Mouse (Mus musculus): ENCODE results near the gene Rngtt. TPM values are rescaled to one million over a fixed set of nuclear protein-coding genes. Genes with fewer than 3 reads are reported as not detected.

Gene Rngtt
- polyA plus RNA-seq, 1 experiment from 2014 or later: 21.6 TPM

GRCm38 (mm10) chr4:33494377-33494776 is 184.3 kb downstream of the Rngtt start:
- no peak for ATAC-seq (ENCODE audit: insufficient number of reproducible peaks, low FRiP score, low TSS enrichment, low read depth)
- Histone ChIP-seq H3K36me3 (no peaks in the 10 kb centered on the region), H3K27ac (replicated peaks) (no peak overlapping the region), H3K27me3 (no peaks in the 10 kb centered on the region), H3K9ac (no peak overlapping the region), H3K4me1 (no peaks in the 10 kb centered on the region), H3K9me3 (replicated peaks) (no peaks in the 10 kb centered on the region), H3K4me3 (replicated peaks) (no peak overlapping the region), H3K4me2 (replicated peaks) (no peak overlapping the region)
- 97% methylated on average over 2 of the region's 2 CpGs for WGBS

DNA sequence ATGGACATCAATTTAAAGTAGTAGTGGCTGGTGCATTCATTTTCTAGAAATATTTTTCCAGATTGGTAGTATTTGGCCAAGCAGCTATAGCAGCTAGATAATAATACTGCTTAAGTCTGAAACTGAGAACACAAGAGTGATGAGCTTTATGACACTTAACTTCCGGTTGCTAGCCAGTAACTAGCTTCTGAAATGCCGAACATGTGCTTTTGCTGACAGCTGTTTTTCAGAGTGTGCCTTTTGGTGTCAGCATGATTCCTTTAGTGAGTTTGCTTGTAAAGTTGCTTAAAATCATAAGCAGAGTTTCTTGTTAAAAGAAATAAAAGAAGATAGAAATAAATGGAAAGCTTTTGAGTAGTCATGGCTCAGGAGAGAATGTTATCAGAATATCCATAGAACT is 186.9 kb downstream of the Rngtt start:
- no peaks in the 10 kb centered on the region for H3K4me1 ChIP-seq
- H3K9me3 ChIP-seq (replicated peaks): no peaks in the 10 kb centered on the region
- WGBS: 54% methylated on average over 2 of the region's 2 CpGs

GRCm38 (mm10) chr4:33497657-33498056 is 187.5 kb downstream of the Rngtt start:
- H3K4me2 ChIP-seq (replicated peaks): no peak overlapping the region
- no peaks in the 10 kb centered on the region for H3K27me3 ChIP-seq
- no peak overlapping the region for H3K9ac ChIP-seq
- no peak for ATAC-seq (ENCODE audit: insufficient number of reproducible peaks, low FRiP score, low TSS enrichment, low read depth)
- H3K4me3 ChIP-seq (replicated peaks): no peak overlapping the region
- H3K4me1 ChIP-seq: no peaks in the 10 kb centered on the region
- H3K27ac ChIP-seq (replicated peaks): no peak overlapping the region
- no peaks in the 10 kb centered on the region for H3K9me3 ChIP-seq (replicated peaks)
- H3K36me3 ChIP-seq: no peaks in the 10 kb centered on the region; the same call in 1 of the 2 replicates

More for the DNA sequence above, 186.9 kb downstream of the Rngtt start:
- H3K27me3 ChIP-seq: no peaks in the 10 kb centered on the region
- H3K9ac ChIP-seq: no peak overlapping the region
- no peak overlapping the region for H3K4me3 ChIP-seq (replicated peaks)
- H3K4me2 ChIP-seq (replicated peaks): no peak overlapping the region
- no peak for ATAC-seq (ENCODE audit: insufficient number of reproducible peaks, low FRiP score, low TSS enrichment, low read depth)
- no peaks in the 10 kb centered on the region; the same call in 1 of the 2 replicates for H3K36me3 ChIP-seq
- no peak overlapping the region for H3K27ac ChIP-seq (replicated peaks)

DNA sequence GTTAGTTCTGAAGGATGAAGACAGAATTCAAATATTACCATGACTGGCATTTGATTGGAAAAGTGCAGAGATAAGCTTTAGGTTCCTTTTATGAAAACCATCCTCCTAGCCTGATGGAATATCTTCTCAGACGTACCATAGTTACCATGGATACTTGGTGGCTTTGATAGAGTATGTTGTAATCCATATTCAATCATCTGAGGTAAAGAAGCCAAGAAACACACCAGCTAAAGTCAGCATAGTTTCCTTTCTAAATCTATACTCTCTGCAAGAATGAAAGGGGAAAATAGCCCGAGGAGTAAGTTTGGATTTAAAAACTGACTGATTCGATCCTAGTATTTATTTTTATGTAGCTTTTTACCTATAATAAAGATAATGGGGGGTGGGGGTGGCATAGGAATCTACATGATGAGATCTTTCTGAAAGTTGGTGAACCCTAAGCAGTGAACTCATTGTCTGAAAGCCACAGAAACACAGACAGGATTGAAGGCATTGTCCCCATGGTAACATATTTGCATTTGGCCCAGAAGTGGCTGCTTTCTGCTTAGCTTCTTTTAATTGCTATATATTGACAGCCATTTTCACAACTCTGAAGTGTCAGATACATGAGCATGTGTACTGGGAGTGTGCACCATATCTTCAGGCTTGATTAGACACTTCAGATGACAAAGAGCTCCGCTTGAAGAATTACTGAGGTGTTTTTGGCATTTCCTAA is 188.2 kb downstream of the Rngtt start:
- H3K4me2 ChIP-seq (replicated peaks): no peak overlapping the region
- H3K9ac ChIP-seq: no peak overlapping the region
- no peaks in the 10 kb centered on the region for H3K9me3 ChIP-seq (replicated peaks)
- H3K4me3 ChIP-seq (replicated peaks): no peak overlapping the region
- 76% methylated on average over 4 of the region's 4 CpGs for WGBS
- H3K36me3 ChIP-seq: no peaks in the 10 kb centered on the region; the same call in 1 of the 2 replicates
- H3K27ac ChIP-seq (replicated peaks): no peak overlapping the region
- ATAC-seq (ENCODE audit: insufficient number of reproducible peaks, low FRiP score, low TSS enrichment, low read depth): no peak
- H3K4me1 ChIP-seq: no peaks in the 10 kb centered on the region
- no peaks in the 10 kb centered on the region for H3K27me3 ChIP-seq

- H3K9ac ChIP-seq: no peak overlapping the region
- ATAC-seq (ENCODE audit: insufficient number of reproducible peaks, low FRiP score, low TSS enrichment, low read depth): no peak
These were observed 196.5 kb downstream of the Rngtt start for GRCm38 (mm10) chr4:33506638-33507037.

DNA sequence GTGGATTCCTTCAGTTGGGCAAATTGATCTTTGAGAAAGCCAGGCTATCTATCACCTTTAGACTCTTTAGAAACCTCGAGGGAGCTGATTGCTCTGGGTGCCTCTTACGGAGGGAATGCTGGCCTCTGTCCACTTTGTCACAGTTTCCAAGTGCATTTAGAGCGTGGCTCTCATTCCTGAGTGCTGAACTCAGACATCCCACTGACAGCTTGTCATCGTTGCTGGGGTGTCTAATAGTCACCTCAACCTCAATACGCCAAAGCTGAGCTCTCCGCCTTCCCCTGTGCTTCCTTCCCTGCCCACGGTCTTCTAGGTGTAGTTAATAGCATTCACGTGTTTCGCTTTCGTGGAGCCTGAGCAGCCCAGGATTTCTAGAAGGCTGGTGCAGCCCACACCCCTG is 200.4 kb downstream of the Rngtt start:
- Histone ChIP-seq H3K27me3 (no peaks in the 10 kb centered on the region), H3K36me3 (no peaks in the 10 kb centered on the region), H3K9me3 (replicated peaks) (no peaks in the 10 kb centered on the region), H3K27ac (replicated peaks) (no peak overlapping the region), H3K4me1 (no peaks in the 10 kb centered on the region), H3K9ac (no peak overlapping the region), H3K4me3 (replicated peaks) (no peak overlapping the region), H3K4me2 (replicated peaks) (no peak overlapping the region)
- 84% methylated on average over 10 of the region's 10 CpGs for WGBS
- no peak for ATAC-seq (ENCODE audit: insufficient number of reproducible peaks, low FRiP score, low TSS enrichment, low read depth)

More at GRCm38 (mm10) chr4:33506638-33507037, 196.5 kb downstream of the Rngtt start:
- Histone ChIP-seq H3K4me1 (no peaks in the 10 kb centered on the region), H3K9me3 (replicated peaks) (no peaks in the 10 kb centered on the region), H3K27me3 (no peaks in the 10 kb centered on the region), H3K4me2 (replicated peaks) (no peak overlapping the region), H3K36me3 (peaks cover 5% of the 10 kb centered on the region; the same call in 1 of the 2 replicates), H3K27ac (replicated peaks) (no peak overlapping the region), H3K4me3 (replicated peaks) (no peak overlapping the region)

DNA sequence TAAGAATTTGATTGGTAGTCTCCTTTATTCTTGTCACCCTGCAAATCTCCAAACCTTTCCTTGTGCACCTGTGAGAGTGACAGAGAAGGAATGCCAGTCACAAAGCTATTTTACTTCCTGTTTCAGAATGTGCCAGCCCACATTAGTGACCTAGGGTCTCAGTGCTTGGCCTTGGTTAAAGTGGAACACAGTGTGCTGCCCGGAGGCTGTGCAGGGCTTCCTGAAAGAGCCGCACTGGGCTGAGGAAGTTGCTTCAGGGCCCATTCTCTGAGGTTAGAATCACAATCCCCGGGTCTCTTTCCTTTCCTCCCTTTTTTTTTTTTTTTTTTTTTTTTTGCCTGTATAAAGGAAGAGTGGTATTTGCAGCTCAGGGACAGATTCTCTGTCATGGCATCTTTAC is 203.3 kb downstream of the Rngtt start:
- H3K9ac ChIP-seq: no peak overlapping the region
- no peak overlapping the region for H3K4me3 ChIP-seq (replicated peaks)
- no peaks in the 10 kb centered on the region for H3K27me3 ChIP-seq
- no peaks in the 10 kb centered on the region for H3K36me3 ChIP-seq
- H3K4me1 ChIP-seq: no peaks in the 10 kb centered on the region
- H3K4me2 ChIP-seq (replicated peaks): no peak overlapping the region
- H3K9me3 ChIP-seq (replicated peaks): no peaks in the 10 kb centered on the region
- no peak overlapping the region for H3K27ac ChIP-seq (replicated peaks)
- ATAC-seq (ENCODE audit: insufficient number of reproducible peaks, low FRiP score, low TSS enrichment, low read depth): no peak
- WGBS: 37% methylated on average over 3 of the region's 3 CpGs

DNA sequence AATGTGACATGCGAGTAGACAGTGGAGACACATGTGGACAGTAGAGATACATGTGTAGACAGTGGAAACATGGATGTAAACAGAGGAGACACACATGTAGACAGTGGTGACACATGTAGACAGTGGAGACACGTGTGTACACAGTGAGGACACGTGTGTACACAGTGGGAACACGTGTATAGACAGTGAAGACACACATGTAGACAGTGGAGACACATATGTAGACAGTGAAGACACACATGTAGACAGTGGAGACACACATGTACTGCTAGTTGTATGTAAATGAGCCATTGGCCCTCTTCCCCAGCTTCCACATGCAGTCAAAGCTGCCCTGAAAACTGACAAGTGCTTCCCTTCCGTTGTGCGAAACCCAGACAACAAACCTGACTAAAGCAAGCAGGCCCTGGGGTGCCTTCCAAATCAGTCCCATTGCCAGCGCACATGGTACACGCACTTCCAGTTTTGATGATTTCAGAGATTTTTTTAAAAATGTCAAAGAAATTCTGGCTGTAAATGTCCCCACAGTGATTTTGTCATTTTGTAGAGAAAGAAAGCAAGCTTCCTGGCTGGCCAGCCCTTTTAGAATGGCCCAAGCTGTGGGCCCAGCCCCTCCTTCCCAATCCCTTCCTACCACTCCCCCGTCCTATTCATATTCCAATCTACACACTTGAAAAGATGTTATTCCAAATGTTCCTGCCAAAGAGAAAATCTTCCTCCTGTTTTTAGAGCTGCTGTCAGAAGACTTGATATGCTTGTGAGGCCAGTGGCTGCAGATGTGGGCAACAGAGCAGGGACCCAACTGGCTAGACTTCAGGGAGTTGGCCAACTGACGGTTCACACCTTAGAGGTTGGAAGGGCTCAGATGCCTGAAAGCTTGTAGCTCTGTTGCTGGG is 204.2 kb downstream of the Rngtt start:
- H3K4me1 ChIP-seq: no peaks in the 10 kb centered on the region
- H3K9ac ChIP-seq: no peak overlapping the region
- ATAC-seq (ENCODE audit: insufficient number of reproducible peaks, low FRiP score, low TSS enrichment, low read depth): no peak
- WGBS: 86% methylated on average over 10 of the region's 10 CpGs
- H3K4me2 ChIP-seq (replicated peaks): no peak overlapping the region
- no peaks in the 10 kb centered on the region for H3K9me3 ChIP-seq (replicated peaks)
- H3K27me3 ChIP-seq: no peaks in the 10 kb centered on the region
- H3K4me3 ChIP-seq (replicated peaks): no peak overlapping the region
- H3K36me3 ChIP-seq: no peaks in the 10 kb centered on the region
- no peak overlapping the region for H3K27ac ChIP-seq (replicated peaks)

DNA sequence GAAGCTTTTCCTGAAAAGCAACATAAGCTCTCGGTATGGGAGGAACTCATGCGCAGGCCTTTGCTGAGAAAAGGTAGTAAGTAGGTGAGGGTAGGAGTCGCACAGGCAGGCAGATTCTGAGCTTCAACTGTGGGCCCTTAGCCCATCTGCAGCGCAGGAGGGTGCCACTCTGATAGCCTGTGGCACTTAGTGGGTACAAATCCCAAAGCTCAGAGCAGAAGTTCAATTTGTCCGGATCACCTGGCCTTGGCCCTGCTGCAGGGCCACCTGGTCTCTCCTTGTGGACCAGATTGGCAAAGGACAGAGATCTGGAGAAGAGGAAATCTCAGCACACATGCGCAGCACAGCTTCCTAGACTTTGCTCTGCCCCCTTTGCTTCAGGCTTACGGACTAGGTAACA is 210.1 kb downstream of the Rngtt start:
- WGBS: 86% methylated on average over 7 of the region's 7 CpGs
- no peaks in the 10 kb centered on the region for H3K27me3 ChIP-seq
- no peaks in the 10 kb centered on the region for H3K9me3 ChIP-seq (replicated peaks)
- no peaks in the 10 kb centered on the region for H3K36me3 ChIP-seq
- no peak overlapping the region for H3K4me3 ChIP-seq (replicated peaks)
- no peak overlapping the region for H3K9ac ChIP-seq
- H3K4me2 ChIP-seq (replicated peaks): no peak overlapping the region
- ATAC-seq (ENCODE audit: insufficient number of reproducible peaks, low FRiP score, low TSS enrichment, low read depth): no peak
- no peaks in the 10 kb centered on the region for H3K4me1 ChIP-seq
- no peak overlapping the region for H3K27ac ChIP-seq (replicated peaks)

GRCm38 (mm10) chr4:33520938-33521337 is 210.8 kb downstream of the Rngtt start:
- no peak overlapping the region for H3K4me2 ChIP-seq (replicated peaks)
- no peak overlapping the region for H3K27ac ChIP-seq (replicated peaks)
- 58% methylated on average over 10 of the region's 10 CpGs for WGBS
- peaks cover under 1% of the 10 kb centered on the region; the same call in 1 of the 2 replicates for H3K4me1 ChIP-seq
- H3K4me3 ChIP-seq (replicated peaks): no peak overlapping the region
- H3K27me3 ChIP-seq: no peaks in the 10 kb centered on the region
- no peak overlapping the region for H3K9ac ChIP-seq
- H3K9me3 ChIP-seq (replicated peaks): no peaks in the 10 kb centered on the region
- no peak for ATAC-seq (ENCODE audit: insufficient number of reproducible peaks, low FRiP score, low TSS enrichment, low read depth)
- no peaks in the 10 kb centered on the region for H3K36me3 ChIP-seq

DNA sequence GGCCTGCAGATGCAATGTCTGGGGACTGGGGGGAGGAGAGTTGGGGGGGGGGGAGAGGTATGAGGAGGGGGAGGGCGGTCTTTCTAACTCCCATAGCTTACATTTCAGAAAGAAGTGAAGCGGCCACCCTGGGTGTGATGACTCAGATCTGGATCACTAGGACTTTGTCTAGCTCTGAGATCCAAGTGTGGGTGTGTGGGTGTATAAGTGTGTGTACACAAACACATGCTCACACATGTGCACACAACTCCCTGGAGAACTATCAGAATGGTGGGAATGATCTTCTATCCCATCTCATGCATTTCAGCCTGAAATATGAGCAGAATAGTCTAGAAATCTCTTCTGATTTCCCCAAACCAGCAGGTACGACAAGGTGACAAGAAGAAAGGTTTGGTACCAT is 213.7 kb downstream of the Rngtt start:
- no peak overlapping the region for H3K4me2 ChIP-seq (replicated peaks)
- no peak overlapping the region for H3K4me3 ChIP-seq (replicated peaks)
- H3K4me1 ChIP-seq: peaks cover 9% of the 10 kb centered on the region; the same call in 1 of the 2 replicates
- no peaks in the 10 kb centered on the region for H3K9me3 ChIP-seq (replicated peaks)
- no peaks in the 10 kb centered on the region for H3K36me3 ChIP-seq
- no peaks in the 10 kb centered on the region for H3K27me3 ChIP-seq
- no peak overlapping the region for H3K27ac ChIP-seq (replicated peaks)
- no peak for ATAC-seq (ENCODE audit: insufficient number of reproducible peaks, low FRiP score, low TSS enrichment, low read depth)
- no peak overlapping the region for H3K9ac ChIP-seq
- WGBS: 80% methylated on average over 3 of the region's 3 CpGs
